Mouse (Mus musculus): ENCODE results near the gene Sox15. TPM values are rescaled to one million over a fixed set of nuclear protein-coding genes. Genes with fewer than 3 reads are reported as not detected.
A peak's percentile ranks its signal among the peaks of the same experiment; 100 is the strongest.

Gene Sox15
- polyA plus RNA-seq, 1 experiment from 2014 or later = not detected

DNA sequence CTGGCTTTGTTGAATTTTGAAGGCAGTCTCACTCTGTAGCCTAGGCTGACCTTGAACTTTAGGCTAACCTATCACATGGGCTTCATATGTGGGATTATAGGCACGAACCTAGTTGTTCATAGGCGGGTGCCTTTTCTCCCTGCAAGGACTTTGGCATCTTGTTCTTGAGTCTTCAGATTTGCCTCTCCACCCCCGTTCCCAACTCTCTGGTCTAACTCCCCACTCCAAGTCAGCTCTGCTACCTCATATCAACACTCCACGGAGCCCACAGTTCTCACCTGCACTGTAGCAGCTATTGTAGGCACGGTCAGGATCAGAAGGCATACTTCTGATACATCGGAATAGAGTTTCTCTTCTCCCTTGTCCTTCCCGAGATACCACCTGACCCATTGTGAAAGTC, 28.5 kb downstream of the Sox15 start:
- no peak for ATAC-seq (ENCODE audit: low FRiP score)
- Histone ChIP-seq H3K27ac (no peak overlapping the region), H3K36me3 (replicated peaks) (peaks cover 18% of the 10 kb centered on the region), H3K4me3 (replicated peaks) (no peak overlapping the region), H3K9ac (no peak overlapping the region), H3K4me1 (peaks cover 36% of the 10 kb centered on the region), H3K4me2 (no peak overlapping the region), H3K27me3 (peaks cover 17% of the 10 kb centered on the region; the same call in 1 of the 2 replicates), H3K9me3 (no peaks in the 10 kb centered on the region)
- WGBS = 87% methylated on average over 7 of the region's 7 CpGs

DNA sequence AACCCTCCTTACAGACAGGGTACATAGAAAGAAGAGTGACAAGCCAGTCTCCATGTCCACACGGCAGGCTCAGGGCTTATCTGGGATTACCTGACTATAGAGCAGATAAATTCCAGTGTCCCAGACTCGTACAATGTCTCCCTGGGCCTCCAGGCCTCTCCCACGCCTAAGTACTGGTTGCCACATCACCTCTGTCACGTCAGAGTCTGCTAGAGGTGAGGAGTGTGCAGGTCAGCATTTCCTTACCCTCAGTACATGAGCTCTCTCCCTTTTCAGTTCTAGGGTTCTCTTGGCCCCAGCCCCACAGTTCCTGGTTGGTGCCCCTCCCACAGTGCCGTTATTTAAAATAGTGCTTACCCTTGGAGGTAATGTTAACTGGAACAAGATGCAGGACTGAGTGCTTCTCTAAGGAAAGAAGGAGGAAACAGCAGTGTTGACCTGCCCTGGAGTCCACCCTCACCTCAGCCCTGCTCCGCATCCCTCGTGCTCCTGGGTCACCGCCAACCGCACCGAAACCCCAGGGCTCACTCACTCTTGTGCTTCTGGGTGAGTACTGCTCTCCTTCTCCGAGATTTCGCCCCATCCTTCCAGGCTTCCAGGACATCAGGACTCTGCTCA, 29.1 kb downstream of the Sox15 start:
- Histone ChIP-seq H3K4me2 (no peak overlapping the region), H3K27me3 (peaks cover 17% of the 10 kb centered on the region; the same call in 1 of the 2 replicates), H3K9ac (0 out of 2 replicates have a peak overlapping the region, but pooled peaks have one; percentile 12), H3K4me3 (replicated peaks) (no peak overlapping the region), H3K9me3 (no peaks in the 10 kb centered on the region), H3K27ac (no peak overlapping the region), H3K4me1 (peaks cover 35% of the 10 kb centered on the region), H3K36me3 (replicated peaks) (peaks cover 12% of the 10 kb centered on the region)
- 82% methylated on average over 12 of the region's 12 CpGs for WGBS
- ATAC-seq (ENCODE audit: low FRiP score) = no peak

DNA sequence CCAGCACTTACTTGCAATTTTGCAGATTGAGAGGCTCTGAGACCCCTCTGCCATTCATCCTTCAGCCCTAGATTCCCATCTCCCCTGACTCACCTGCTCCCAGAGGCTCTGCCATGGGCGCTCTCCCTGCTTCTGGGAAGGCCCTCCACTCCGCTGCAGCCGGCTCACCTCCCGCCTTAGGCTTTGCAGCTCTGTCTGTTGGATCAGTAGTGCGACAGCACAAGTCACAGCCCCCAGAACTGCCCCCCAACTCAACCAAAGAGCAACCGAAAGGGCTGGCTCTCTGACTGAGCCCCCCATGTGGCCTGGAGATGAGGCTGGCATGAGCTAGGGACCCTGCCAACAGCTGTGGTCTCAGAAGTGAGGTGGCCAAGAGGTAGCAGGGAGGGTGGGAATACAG, 29.8 kb downstream of the Sox15 start:
- Histone ChIP-seq H3K36me3 (replicated peaks) (peaks cover 6% of the 10 kb centered on the region), H3K4me2 (no peak overlapping the region), H3K9ac (peak overlapping the region; percentile 2; the same call in 1 of the 2 replicates), H3K4me3 (replicated peaks) (no peak overlapping the region), H3K4me1 (peaks cover 30% of the 10 kb centered on the region), H3K27me3 (peaks cover 17% of the 10 kb centered on the region; the same call in 1 of the 2 replicates), H3K9me3 (no peaks in the 10 kb centered on the region), H3K27ac (no peak overlapping the region)
- ATAC-seq (ENCODE audit: low FRiP score) = no peak
- WGBS = 87% methylated on average over 6 of the region's 6 CpGs

DNA sequence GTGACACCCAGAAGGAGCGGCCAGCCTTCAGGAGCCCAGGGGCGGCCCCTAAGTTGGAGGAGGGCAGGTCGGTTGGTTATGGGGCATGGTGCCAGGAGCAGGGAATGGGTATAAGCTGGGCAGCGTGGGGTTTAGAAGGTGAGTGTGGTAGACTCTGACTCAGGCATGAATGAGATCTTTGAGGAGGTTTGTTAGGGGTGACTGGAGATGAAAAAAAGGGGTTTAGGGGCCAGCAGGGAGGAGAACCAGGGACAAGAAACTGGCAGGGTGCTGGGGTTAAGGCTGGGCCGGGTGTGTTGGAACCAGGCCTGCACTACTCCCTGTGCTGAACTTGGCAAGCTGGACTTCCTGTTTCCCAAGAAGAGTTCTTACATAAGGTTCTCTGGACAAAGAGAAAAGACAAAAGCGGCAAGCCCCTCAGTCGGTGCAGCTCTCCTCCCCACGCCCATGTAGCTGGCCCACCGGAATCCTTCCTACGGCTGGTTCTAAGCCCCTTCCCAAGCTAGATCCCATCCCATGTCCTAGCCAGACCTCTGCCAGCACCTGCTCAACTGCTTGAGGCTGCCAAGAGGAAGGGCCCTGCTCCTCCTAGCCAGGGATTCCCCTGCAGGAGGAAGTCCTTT, 30.5 kb downstream of the Sox15 start, which contains the start of gene Tnfsf13:
TSS of gene Tnfsf13 (minus strand) at position 259 of the 623 bp plus-strand sequence.
- WGBS = 60% methylated on average over 10 of the region's 10 CpGs
- no peak within 1 kb of the TSS for H3K27ac ChIP-seq

DNA sequence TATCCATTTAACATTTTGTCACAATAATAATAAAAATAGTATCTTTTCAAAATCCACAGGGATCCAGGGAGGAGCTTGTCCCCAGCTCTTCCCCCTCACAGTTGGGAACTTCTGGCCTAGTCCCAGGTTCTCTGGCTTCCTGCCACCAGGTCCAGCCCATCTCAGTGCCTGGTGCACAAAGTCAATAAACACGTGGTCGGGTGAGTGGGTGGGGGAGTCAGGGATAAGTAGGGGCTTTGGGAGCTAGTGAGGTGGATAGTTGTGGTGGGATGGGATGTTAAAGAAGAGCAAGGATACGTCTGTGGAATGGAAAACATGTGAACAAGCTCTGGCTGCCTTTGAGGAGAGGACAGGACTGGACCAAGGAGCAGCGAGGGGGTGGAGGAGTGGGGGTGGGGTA, 31.3 kb downstream of the Sox15 start:
- Histone ChIP-seq H3K4me3 (replicated peaks) (no peak overlapping the region), H3K27ac (no peak overlapping the region), H3K4me2 (no peak overlapping the region), H3K27me3 (peaks cover 17% of the 10 kb centered on the region; the same call in 1 of the 2 replicates), H3K9me3 (no peaks in the 10 kb centered on the region), H3K36me3 (replicated peaks) (no peaks in the 10 kb centered on the region), H3K4me1 (peaks cover 16% of the 10 kb centered on the region), H3K9ac (0 out of 2 replicates have a peak overlapping the region, but pooled peaks have one; percentile 25)
- 15% methylated on average over 4 of the region's 4 CpGs for WGBS
- ATAC-seq (ENCODE audit: low FRiP score) = no peak

More for the DNA sequence above, 30.5 kb downstream of the Sox15 start, which contains the start of gene Tnfsf13:
- no peak within 1 kb of the TSS for H3K4me2 ChIP-seq
- peak within 1 kb of the TSS; percentile 25; the same call in 1 of the 2 replicates for H3K9ac ChIP-seq
- no peaks in the 10 kb centered on the region for H3K36me3 ChIP-seq (replicated peaks)
- peaks cover 23% of the 10 kb centered on the region for H3K4me1 ChIP-seq
- H3K27me3 ChIP-seq = peaks cover 17% of the 10 kb centered on the region; the same call in 1 of the 2 replicates
- no peaks in the 10 kb centered on the region for H3K9me3 ChIP-seq
- no peak within 1 kb of the TSS for H3K4me3 ChIP-seq (replicated peaks)
- no peak for ATAC-seq (ENCODE audit: low FRiP score)

DNA sequence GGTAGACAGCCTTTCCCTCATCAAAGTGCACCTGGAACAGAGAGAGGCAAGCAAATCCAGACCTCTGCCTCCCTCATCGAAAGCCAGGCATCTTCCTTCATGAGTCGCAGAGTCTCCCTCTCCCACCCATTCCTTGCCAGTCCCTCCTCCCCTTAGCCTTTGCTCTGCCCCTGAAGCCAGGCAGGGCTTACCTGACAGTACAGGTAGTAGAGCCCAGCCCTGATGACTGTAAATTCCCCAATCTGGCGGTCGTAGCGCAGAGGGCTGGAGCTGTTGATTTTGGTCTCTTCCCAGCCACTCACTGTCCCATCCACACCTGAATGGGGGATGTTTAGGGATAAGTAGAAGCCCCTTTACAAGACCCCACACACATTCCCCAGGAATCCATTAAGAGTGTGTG, 31.9 kb downstream of the Sox15 start:
- 0 out of 2 replicates have a peak overlapping the region, but pooled peaks have one; percentile 25 for H3K9ac ChIP-seq

DNA sequence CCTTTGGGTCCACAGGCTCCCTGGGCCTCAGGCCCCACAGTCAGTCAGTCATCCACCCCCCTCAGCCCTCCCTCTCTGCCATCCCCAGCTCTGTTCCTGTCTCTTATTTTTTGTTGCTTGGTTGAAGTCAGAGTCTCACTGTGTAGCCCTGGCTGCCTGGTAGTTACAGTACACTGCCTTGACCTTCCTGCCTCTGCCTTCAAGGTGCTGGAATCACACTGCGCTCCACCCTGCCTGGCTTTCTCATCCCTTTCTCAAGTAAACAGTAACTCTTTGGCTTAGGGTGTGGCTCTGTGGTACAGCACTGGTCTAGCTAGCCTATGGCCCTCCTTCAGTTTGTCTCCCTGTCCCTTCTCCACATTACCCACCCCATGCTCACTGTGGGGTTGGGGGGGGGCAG, 34.8 kb downstream of the Sox15 start:
- ATAC-seq (ENCODE audit: low FRiP score) = no peak
- no peak overlapping the region for H3K4me2 ChIP-seq
- H3K36me3 ChIP-seq (replicated peaks) = no peaks in the 10 kb centered on the region
- no peaks in the 10 kb centered on the region for H3K9me3 ChIP-seq
- peaks cover 3% of the 10 kb centered on the region for H3K4me1 ChIP-seq
- no peak overlapping the region for H3K4me3 ChIP-seq (replicated peaks)
- WGBS = 89% methylated on average over 1 of the region's 1 CpGs
- peaks cover 15% of the 10 kb centered on the region; the same call in 1 of the 2 replicates for H3K27me3 ChIP-seq
- no peak overlapping the region for H3K9ac ChIP-seq
- H3K27ac ChIP-seq = no peak overlapping the region

More for the DNA sequence above, 31.9 kb downstream of the Sox15 start:
- ATAC-seq (ENCODE audit: low FRiP score) = no peak
- peaks cover 16% of the 10 kb centered on the region for H3K4me1 ChIP-seq
- H3K27me3 ChIP-seq = peaks cover 17% of the 10 kb centered on the region; the same call in 1 of the 2 replicates
- H3K36me3 ChIP-seq (replicated peaks) = no peaks in the 10 kb centered on the region
- H3K9me3 ChIP-seq = no peaks in the 10 kb centered on the region
- no peak overlapping the region for H3K4me2 ChIP-seq
- H3K4me3 ChIP-seq (replicated peaks) = no peak overlapping the region
- H3K27ac ChIP-seq = no peak overlapping the region
- 67% methylated on average over 5 of the region's 5 CpGs for WGBS

DNA sequence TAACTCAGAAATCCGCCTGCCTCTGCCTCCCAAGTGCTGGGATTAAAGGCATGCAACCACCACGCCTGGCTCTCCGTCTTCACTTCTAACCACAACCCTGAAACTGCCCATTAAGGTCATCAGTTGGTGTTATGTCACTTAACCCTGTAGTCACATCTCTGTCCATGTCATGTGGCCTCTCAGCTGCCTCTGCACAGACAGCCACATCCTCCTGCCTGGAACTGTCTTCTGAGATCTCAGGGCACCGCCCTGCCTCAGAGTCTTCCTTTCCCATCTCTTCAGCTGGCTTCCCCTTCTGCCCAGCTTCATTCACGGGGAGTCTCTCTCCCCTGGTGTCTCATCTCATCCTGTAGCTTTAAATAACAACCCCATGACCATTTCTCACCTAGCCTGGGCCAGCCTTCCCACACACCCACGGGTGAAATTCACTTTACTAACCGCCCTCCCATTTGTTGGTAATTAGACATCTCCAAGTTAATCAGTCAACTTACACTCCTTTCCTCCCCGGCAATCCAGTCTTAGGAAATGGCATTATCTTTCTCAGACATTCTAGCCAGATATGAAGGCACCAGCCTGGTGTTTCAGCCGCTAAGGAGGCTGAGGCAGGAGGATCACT, 37.2 kb downstream of the Sox15 start:
- ATAC-seq (ENCODE audit: low FRiP score) = no peak
- Histone ChIP-seq H3K9ac (no peak overlapping the region), H3K4me2 (no peak overlapping the region), H3K4me1 (peaks cover 12% of the 10 kb centered on the region), H3K36me3 (replicated peaks) (no peaks in the 10 kb centered on the region), H3K4me3 (replicated peaks) (no peak overlapping the region), H3K27me3 (0 out of 2 replicates have a peak, but pooled peaks cover 7% of the 10 kb centered on the region), H3K27ac (no peak overlapping the region), H3K9me3 (no peaks in the 10 kb centered on the region)
- WGBS = 83% methylated on average over 9 of the region's 9 CpGs

DNA sequence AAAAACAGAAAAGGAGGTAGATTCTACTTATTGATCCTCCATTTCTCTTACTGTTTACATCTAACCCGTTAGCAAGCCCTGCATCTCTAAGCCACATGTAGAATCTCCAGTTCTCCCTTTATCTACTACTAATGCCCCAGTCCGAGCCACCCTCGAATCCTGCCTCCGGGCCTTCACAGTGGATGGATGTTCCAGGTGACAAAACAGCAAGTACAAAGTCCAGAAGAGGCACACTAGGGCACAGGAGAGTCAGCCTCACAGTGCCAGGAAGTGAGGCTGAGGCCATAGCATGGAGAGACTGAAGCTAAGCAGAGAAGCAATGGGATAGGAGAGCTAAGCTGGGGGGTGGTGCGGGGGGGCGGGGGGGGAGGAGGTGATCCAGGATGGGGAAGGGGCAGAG, 37.7 kb downstream of the Sox15 start:
- ATAC-seq (ENCODE audit: low FRiP score) = no peak
- WGBS = 87% methylated on average over 6 of the region's 6 CpGs

DNA sequence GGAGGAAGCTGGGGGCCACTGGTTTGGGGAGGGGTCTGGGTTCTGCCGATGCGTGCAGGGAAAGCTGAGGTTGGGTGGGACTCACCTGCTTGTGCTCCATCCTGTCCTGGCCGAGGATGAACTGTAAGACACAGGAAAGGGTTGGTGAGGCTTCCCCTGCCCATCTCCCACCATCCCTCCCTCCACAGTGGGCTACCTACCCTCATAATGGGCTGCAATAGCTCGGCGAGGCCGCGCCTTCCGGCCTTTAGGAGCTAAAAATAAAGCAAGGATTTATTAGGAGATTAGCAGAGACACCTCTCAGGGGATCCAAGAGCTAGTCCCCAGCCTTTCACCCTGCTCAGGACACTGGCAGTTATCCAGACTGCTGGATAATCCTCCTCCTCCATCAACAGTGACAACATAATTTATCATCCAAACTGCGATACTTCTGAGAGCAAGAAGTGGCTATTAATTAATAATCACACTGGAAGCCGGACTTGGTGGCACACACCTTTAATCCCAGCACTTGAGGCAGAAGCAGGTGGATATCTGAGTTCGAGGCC, 38.4 kb downstream of the Sox15 start:
- Histone ChIP-seq H3K4me2 (no peak overlapping the region), H3K9ac (no peak overlapping the region), H3K4me1 (peaks cover 12% of the 10 kb centered on the region), H3K4me3 (replicated peaks) (no peak overlapping the region), H3K9me3 (no peaks in the 10 kb centered on the region), H3K27me3 (0 out of 2 replicates have a peak, but pooled peaks cover 7% of the 10 kb centered on the region), H3K36me3 (replicated peaks) (no peaks in the 10 kb centered on the region), H3K27ac (no peak overlapping the region)
- ATAC-seq (ENCODE audit: low FRiP score) = no peak
- WGBS = 62% methylated on average over 11 of the region's 11 CpGs

More for the DNA sequence above, 37.7 kb downstream of the Sox15 start:
- 0 out of 2 replicates have a peak overlapping the region, but pooled peaks have one; percentile 7 for H3K9ac ChIP-seq
- H3K27ac ChIP-seq = no peak overlapping the region
- no peaks in the 10 kb centered on the region for H3K36me3 ChIP-seq (replicated peaks)
- peaks cover 12% of the 10 kb centered on the region for H3K4me1 ChIP-seq
- no peaks in the 10 kb centered on the region for H3K9me3 ChIP-seq
- H3K4me3 ChIP-seq (replicated peaks) = no peak overlapping the region
- H3K4me2 ChIP-seq = no peak overlapping the region
- 0 out of 2 replicates have a peak, but pooled peaks cover 7% of the 10 kb centered on the region for H3K27me3 ChIP-seq

DNA sequence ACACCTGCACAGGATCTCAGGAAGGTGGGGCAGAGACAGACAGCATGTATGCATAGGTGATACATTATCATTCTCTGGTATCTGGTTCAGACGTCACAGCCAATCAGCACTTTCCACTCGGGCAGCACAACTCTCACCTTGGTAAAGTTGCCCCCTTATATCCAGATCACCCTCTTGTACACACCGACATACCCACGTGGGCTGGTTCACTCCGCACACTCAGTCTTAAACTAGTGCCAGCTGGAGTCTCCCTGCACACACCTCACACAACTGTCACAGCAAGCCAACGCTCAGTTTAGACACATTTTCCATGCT, 39.9 kb downstream of the Sox15 start:
- peak overlapping the region; percentile 79 for H3K4me2 ChIP-seq
- no peak overlapping the region for H3K9ac ChIP-seq
- H3K27ac ChIP-seq = no peak overlapping the region
- H3K36me3 ChIP-seq (replicated peaks) = no peaks in the 10 kb centered on the region
- peak overlapping the region; percentile 44; the same call in 1 of the 2 replicates for H3K4me3 ChIP-seq (replicated peaks)
- peaks cover 12% of the 10 kb centered on the region for H3K4me1 ChIP-seq
- no peak for ATAC-seq (ENCODE audit: low FRiP score)
- 0 out of 2 replicates have a peak, but pooled peaks cover 7% of the 10 kb centered on the region for H3K27me3 ChIP-seq
- no peaks in the 10 kb centered on the region for H3K9me3 ChIP-seq
- 31% methylated on average over 6 of the region's 6 CpGs for WGBS
